Mouse (Mus musculus) embryo, embryonic 10 days (tissue): Measurements from ENCODE around the gene Slc3a2.
"Not testable (repeated sequence)": the region's sequence is repeated elsewhere in the genome, so short reads cannot be mapped to it uniquely, and the experiment has no call there.

Experiments
- DNase-seq: peaks from one replicate; pipeline ENCODE4 v3.0.0-alpha.2; 2015; ENCODE audit warnings: low spot score

Slc3a2 gene

DNA sequence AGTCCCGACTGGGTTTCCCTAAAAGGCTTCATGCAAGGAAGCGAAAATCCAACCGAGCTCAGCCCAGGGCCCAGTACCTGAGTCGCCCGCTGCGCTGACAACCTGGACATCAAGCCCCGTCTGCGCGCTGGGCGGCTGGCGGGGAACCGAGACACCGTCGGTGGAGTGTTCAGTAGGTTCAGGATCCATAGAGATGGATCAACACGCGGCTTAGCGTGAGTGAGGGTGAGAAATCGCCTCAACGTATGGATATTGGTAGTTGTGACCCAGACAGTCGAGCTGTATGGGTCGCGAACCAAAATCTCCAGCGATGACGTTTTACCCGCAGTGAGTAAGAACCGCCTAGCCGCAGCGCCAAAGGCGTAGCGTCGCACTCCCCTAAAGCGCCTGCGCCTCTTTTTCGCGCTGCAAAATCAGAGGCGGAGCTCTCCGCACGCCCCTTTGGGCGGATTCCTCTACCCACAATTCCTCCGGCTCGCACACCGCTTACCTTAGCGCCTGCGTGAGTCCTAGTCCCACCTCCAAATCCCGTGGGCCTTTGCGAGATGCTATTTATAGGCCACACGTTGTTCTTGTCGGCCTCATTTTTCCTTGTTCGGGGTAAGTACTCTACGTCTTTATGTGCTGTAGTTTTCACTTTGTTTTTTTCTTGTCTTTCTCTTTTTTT, at the start of gene Slc3a2:
Gene Slc3a2, minus strand, starts transcription at position 463 of the 667 bp plus-strand sequence.
- DNase-seq = peak; percentile 96

DNA sequence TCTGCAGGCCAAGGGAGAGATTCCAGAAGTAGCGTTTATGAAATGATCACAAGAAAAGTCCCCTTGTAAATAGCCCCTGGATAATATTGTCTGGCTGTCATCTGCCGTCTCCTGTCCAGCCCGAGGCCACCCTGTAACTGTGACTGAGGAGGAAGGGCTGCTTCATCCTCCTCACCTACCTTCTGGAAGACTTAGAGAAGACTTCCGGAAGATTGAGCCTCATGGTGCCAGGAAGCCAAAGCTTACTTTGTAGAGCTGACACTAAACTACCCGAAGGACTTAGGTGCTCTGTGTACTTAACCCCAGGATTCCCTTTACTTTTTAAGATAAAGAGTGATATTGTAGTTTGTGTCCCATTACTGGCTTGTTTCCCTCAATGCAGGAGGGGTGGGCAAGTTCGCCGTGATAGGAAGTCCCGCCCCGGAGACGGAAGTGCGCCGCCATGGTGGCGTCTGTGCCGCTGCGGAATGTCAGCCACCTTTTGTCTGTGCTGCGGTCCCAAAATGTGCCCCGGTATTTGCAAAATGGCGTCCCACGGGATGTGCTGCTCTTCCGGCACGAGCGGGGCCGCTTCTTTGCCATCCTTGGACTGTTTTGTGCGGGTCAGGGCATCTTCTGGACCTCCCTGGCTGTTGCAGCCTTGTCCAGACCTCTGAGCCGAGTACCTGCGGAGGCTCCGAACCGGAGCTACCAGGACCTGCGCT, 47.5 kb upstream of the Slc3a2 start, which contains the start of gene Tmem223:
Gene Tmem223, plus strand, starts transcription at position 430 of the 704 bp plus-strand sequence.
- DNase-seq = peak; percentile 87

DNA sequence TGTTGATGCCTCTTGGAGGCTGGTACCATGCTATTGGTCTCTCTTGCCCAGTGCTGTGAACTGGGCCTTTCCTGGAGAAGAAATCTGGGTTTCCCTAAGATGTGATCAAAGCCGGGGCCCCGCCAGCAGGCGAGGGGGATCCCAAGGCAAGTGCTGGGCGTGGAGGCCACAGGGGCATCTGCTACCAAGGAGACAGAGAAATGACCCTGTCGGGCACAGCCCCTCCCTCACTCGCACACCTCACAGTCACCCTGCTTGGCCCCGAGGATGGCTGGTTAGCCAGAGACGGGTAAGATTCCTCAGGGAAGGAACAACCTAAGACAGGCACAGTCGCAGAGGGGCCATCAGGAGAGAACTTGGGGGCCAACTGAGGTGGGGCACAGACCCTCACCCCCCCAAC, 42.4 kb upstream of the Slc3a2 start:
- DNase-seq = no peak

DNA sequence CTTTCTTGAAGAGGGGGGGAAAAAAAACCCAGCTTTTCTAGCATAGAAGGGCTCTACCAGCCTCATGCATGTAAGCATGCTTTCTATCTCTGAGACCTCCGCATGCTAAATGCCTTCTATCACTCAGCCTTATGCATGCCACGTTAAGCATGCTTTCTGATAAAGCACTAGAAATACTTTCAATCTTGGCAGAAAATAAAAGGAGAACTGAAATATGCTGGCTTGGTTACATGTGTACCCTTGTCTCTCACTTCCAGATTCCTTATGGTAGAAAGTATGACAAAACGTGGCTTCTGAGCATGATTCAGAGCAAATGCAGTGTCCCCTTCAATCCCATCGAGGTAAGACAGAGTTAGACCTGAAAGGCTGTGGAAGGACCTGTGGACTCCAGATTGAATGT, 40.1 kb upstream of the Slc3a2 start:
- DNase-seq = no peak

DNA sequence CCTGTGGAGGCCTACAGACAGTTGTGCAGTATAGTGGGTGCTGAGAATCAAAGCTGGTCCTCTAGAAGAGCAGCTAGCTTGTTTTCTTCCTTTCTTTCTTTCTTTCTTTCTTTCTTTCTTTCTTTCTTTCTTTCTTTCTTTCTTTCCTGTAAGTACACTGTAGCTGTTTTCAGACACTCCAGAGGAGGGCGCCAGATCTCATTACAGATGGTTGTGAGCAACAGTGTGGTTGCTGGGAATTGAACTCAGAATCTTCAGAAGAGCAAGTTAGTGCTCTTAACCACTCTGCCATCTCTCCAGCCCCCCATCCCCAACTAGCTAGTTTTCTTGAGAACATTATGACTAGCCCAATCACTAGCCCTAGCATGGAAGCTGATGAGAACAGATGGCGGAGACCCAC, 37.6 kb upstream of the Slc3a2 start:
- no peak for DNase-seq

DNA sequence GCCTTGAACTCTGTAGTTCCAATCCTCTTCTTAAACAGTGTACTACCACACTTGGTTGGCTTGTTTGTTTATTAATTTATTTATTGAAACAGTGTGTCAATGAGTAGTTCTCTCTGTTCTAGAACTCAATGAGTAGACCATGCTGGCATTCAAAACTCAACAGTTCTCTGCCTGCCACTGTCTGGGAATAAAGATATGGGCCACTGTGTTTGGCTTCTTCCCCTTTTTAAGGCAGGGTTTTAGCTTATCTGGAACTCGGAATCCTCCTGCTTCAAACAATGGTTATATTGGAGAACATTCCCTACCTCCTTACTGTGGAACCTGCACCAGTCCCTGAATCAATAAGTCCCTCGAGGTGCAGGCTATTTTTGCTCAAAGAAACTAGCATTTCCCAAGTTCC, 35.7 kb upstream of the Slc3a2 start:
- no peak for DNase-seq

DNA sequence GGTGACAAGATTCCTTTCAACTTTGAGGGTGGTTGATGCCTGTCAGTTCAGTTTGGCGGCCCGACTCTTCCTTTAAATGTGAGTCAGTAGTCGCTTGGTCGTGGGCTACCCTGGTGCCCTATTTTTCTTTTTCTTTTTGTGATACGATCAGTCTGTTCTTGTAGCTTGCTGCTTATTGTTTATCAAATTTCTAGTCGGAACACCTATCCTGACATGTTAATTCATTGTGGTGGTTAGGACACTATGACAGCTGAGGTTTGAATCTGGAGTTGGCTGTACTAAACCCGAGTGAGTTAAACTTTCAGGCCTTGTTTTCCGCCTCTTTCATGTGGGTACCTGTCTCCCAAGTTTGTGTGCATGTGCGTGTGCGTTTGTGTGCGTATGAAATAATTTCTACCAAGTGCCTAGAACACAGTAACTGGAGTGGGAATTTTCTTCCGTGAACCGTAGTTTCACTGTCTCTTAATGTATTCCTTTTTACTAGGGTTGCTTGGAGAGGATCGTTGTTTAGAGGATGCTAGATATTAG, 34.4 kb upstream of the Slc3a2 start:
- no peak for DNase-seq

DNA sequence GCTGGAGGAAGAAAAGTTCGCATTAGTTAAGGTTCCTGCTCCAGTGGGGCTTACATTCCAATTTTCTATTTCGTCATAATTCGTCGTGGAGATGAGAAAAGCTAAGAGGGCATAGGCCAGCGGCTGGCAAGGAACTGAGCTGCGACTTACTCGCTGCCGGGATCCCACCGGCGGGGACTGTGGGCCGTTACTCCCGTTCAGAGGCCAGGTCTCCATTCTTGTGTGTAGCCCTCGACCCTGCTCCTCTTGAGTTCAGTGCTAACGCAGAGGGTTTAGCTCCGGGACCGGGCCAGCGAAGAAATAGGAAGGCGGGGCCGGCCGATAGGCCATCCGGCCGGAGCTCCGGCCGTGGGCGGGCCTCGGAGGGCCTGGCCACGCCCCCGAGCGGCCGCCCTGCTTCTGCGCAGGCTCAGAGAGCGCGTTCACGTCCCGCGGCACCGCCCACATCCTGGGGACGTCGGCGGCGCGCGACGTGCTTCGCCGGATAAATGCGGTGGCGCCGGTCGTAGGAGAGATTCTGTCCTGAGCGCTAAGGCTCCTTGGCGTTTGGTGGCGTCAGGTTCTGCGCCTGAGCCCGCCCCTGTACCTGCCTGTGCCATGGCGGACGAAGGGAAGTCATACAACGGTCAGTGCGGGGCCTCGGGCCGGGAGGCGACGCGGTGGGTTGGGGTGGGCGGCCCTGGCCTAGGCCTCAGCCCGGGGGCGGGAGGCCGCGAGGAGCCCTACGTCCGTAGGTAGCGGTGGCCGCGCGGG, 33.6 kb upstream of the Slc3a2 start, which contains the start of gene Nxf1:
Gene Nxf1, plus strand, starts transcription at position 439 of the 753 bp plus-strand sequence.
- DNase-seq = peak; percentile 97

DNA sequence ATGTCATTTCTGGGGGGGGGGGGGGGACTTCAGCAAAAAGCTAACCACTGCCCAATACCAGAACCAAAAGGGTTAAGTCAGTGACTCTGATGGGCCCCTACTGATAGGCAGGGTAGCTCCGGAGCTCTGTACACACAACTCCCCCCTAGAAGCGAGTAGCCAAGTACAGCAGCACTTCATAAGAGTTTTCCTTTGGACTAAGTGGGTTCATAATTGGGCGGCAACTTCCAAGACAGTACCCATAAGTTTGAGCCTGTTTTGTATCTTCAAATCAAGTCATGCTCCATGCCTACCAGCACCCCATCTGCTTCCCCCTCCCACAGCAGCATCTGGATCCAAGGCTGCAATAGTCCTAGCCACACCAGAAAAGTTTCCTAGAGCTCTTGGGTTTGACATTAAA, 32.5 kb upstream of the Slc3a2 start:
- DNase-seq = no peak

DNA sequence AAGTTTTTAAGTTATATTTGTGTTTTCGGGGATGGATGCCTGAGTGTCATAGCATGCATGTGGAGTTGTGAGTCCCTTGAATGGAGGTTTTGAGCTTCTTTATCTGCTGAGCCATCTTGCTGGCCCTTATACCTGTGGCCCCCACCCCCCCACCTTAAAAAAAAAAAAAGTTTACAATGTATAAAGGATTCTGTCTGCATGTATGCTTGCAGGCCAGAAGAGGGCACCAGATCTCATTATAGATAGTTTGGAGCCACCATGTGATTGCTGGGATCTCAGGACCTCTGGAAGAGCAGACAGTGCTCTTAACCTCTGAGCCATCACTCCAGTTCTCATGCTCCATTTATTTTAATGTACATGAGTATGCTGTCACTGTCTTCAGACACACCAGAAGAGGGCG, 24.2 kb upstream of the Slc3a2 start:
- DNase-seq = no peak

DNA sequence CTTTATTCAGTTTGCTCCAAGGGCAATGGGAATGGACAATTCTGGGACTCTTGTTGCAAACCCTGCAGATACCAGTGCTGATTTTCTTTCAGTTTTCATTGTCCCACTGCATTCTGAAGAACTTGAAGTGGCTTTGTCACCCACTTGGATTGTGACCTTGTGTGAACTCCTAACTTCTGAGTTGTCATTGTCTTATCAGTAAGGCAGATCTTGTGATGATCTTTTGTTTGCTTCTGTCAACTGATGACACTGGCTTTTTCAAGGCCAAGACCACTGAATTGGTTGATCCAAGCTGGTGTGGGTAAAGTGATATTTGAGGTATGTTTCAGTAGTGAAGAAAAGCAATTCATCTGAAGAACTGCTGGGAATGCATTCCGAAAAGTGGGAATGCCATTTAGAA, 22.2 kb upstream of the Slc3a2 start:
- DNase-seq = no peak

DNA sequence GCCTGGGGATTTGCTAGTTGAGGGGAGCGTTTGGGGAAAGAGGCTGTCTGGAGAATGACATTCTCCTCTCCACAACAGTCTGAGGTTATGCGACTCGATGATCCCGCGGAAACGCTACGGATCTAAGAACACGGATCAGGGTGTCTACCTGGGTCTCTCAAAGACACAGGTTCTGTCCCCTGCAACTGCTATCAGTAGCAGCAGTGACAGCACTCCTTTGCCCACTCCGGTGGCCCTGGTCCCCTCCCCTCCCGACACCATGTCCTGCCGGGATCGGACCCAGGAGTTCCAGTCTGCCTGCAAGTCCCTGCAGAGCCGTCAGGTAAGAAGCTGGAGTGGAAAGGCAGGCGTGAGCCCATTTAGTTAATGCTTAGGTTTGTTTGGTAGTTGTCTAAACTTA, 19.0 kb upstream of the Slc3a2 start:
- DNase-seq = no peak

DNA sequence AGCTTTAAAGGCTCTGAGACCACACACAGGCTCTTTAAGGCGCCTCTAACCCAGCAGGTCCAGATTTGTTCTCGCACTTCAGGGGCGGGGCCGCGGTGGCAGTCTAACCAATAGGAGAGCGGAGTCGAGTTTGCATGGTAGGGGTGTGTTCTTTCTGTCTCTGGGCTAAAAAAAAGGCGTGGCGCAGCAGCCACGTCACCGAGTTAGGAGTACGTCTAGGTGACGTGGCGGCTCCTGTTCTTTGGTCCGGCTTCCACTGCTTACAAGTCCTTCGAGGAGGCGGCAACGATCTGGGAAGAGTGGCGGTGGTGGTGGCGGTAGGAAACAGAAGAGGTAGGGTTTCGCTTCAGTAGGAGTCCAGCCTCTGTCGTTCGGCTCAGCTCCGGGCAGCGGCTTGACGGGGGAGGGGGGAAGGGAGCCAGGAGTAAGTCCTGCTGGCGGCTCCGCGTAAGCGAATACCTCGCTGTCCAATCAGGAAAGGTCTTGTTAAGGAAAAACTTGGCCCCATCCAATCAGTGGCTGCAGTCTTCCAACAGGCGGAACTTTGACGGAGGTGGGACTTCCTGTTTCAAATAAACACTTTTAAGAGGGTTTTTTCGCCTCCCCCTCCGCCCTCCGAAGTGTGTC, 18.2 kb upstream of the Slc3a2 start, which contains the start of gene Stx5a:
Gene Stx5a, plus strand, starts transcription at position 171 of the 627 bp plus-strand sequence.
- peak; percentile 98 for DNase-seq

DNA sequence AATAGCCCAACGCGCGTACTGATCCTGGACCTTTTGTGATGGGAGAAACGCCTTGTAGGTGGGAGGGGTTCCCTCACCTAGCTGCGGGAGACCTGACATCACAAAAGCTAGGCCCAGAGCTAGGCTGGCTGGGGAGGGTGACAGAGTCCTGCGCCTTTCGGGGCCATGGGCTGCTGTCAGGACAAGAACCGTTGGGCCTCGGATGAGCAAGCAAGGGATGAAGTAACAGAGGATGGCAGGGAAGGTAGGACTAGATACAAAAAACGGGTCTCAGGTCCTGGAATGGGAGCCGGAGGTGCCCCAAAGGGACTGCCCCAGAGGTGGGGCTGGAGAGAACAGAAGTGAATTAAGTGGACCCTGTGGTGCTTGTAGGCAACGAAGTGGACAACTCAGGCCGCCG, 17.4 kb upstream of the Slc3a2 start, which contains the start of gene 1700092M07Rik:
Gene 1700092M07Rik, plus strand, starts transcription at position 116 of the 400 bp plus-strand sequence.
- no peak for DNase-seq

DNA sequence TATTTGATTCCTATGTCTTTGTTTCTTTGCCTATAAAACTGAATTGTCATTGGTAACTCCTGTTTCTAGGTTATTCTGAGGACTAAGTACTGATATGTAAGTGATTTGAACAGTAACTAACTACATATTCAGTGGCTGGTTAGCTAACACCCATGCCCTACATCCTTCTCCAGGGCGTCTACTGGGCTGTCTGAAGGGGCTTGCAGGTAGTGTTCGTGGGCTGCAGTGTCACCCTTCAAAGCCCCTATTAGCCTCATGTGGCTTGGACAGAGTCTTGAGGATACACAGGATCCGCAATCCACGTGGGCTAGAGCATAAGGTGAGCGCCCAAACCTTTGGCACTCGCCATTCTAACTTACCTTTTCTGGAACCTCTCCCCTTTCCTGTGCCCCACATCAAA, 16.5 kb upstream of the Slc3a2 start:
- no peak for DNase-seq

DNA sequence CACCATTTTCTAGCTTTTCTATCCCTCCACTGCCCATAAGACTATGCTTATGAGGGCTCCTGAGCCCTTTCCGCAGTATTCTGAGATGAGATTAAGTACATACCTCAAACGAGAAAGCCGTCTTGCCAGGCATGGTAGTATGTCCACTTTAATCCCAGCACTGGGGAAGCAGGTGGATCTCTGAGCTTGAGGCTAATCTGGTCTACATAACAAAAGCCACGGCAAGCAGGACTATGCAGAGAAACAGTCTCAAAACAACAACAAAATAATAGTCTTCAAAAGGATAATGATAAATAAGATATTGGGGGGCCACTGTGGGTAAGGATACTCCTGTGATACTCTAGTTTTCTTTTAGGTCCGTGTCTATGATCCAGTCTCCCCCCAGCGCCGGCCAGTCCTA, 15.7 kb upstream of the Slc3a2 start:
- DNase-seq = no peak

DNA sequence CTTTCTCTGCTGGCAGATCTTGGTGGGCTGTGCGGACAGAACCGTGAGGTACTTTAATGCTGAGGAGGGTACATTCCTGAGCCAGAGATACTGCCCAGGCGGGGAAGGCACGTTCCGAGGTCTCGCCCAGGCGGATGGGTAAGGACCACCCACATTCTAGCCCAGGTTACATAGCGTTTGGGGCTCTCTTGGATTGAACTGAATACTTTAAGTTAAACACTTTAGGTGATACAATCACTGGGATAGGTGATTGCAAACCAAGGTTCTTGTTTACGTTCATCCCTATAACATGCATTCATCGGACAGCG, 12.9 kb upstream of the Slc3a2 start:
- DNase-seq = peak; percentile 53

DNA sequence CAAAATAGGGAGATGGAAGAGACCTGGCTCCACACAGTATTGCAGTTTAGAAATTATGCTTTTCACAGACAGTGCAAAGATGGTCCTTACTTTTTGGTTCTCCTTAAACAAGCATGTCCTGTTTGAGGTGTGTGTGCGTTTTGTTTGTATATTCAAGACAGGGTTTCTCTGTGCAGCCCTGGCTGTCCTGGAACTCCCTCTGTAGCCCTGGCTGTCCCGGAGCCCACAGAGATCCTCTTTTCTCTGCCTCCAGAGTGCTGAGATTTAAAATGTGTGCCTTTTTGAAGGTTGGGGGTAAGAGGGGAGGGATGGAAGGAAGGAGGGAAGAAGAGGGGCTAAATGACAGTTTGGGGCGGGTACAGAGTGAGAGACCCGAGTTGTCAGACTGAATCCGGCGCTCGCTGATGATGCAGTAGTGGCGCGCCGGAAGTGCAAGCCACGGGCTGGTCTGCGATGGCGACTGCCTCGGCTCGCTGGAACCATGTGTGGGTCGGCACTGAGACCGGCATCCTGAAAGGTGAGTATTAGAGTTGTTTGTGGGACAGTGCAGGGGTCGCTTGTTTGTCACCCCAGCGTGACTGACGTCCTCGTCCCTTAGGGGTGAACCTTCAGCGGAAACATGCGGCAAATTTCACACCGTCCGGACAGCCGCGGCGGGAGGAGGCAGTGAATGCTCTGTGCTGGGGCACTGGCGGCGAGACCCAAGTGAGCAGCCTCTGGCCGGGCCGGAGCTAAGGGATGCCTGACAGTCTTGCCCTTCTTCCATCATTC, 12.4 kb upstream of the Slc3a2 start, which contains the start of gene Wdr74:
Gene Wdr74, plus strand, starts transcription at position 439 of the 771 bp plus-strand sequence.
- peak; percentile 96 for DNase-seq

DNA sequence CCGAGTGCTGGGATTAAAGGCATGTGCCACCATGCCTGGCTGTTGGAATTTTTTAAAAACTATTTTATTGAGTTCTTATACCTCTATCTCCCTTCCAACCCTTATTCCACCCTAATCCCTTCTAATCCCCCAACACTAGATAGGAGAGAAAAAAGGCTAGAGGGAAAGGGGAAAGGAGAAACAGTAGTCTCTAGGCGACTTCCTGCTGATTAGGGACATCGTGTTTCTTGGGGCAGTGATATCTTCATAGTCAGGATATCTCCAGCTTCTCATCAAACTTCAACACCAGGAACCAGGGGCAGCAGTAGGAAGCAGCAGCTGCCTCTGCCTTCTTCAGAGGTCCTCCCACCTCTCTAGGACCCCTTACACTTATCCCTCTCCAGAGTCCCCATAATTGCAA, 11.2 kb upstream of the Slc3a2 start:
- no peak for DNase-seq

DNA sequence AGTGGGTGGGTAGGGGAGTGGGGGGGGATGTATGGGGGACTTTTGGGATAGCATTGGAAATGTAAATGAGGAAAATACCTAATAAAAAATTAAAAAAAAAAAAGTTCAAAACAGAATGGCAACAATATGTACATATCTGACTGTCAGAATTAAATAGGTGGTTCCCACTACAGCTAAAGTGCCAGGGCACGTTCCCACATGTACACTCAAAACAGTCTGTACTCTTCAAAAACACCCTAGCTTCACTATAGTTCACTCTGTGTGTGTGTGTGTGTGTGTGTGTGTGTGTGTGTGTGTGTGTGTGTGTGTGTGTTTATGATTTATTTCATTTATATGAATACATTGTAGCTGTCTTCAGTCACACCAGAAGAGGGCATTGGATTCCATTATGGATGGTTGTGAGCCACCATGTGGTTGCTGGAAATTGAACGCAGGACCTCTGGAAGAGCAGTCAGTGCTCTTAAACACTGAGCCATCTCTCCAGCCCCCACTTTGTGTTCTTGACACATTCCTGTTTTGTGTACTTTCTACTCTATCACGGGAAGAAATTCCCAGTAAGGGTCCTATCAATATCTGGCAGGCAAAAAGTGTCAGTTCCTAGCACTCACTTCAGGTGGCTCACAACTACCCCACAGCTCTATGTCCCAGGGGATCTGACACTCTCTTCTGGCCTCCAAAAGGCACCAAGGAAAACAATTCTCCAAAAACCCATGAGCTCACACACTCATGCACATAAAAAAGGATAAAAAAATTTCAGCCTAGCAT, 5.3 kb upstream of the Slc3a2 start:
- not testable (repeated sequence) for DNase-seq
